Mouse (Mus musculus): ENCODE data around the gene Strn4. TPM values are rescaled to one million over a fixed set of nuclear protein-coding genes. Genes with fewer than 3 reads are reported as not detected.

The Strn4 gene
- total RNA-seq, 2 experiments from 2014 or later = 62.0 to 71.1 TPM

GRCm38 (mm10) chr7:16809739-16810138, 6.0 kb upstream of the Strn4 start:
- peak; percentile 77 for ATAC-seq (replicated peaks; ENCODE audit: low FRiP score, low TSS enrichment, poor library complexity, severe bottlenecking)

- no peak for ATAC-seq (replicated peaks; ENCODE audit: low FRiP score, low TSS enrichment, poor library complexity, severe bottlenecking)
These were observed 5.2 kb upstream of the Strn4 start for GRCm38 (mm10) chr7:16810399-16810919.

- no peak for ATAC-seq (replicated peaks; ENCODE audit: low FRiP score, low TSS enrichment, poor library complexity, severe bottlenecking)
These were observed 4.6 kb upstream of the Strn4 start for GRCm38 (mm10) chr7:16810920-16811648.

DNA sequence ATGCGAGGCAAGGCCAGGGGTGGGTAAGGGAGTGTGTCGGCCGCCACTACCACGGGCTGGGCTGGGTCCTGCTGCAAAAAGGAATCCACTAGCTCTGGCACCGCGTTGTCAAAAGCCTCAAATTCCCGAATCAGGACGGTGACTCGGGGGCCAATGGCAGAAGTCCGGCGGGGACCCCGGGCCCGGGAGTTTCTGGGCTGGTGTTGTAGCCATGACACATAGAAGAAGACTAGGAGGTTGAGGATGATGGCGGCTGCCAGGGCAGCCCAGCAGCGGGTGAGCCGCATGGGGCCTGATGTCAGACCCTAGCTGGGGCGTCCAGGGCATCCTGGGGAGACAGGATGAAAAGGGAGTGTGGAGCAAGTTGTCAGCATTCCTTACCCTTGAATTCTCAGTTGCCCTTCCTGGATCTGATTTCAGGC, 4.0 kb upstream of the Strn4 start:
- no peak for ATAC-seq (replicated peaks; ENCODE audit: low FRiP score, low TSS enrichment, poor library complexity, severe bottlenecking)

GRCm38 (mm10) chr7:16812505-16812904, 3.2 kb upstream of the Strn4 start:
- no peak for ATAC-seq (replicated peaks; ENCODE audit: low FRiP score, low TSS enrichment, poor library complexity, severe bottlenecking)

- ATAC-seq (replicated peaks; ENCODE audit: low FRiP score, low TSS enrichment, poor library complexity, severe bottlenecking) = no peak
These were observed 387 bp downstream of the Strn4 start for GRCm38 (mm10) chr7:16816078-16816474.

- ATAC-seq (replicated peaks; ENCODE audit: low FRiP score, low TSS enrichment, poor library complexity, severe bottlenecking) = no peak
These were observed 910 bp downstream of the Strn4 start, which contains the start of gene Fkrp for GRCm38 (mm10) chr7:16816475-16817122. Gene Fkrp (minus strand): TSS chr7:16816732.

- no peak for ATAC-seq (replicated peaks; ENCODE audit: low FRiP score, low TSS enrichment, poor library complexity, severe bottlenecking)
These were observed 2.0 kb downstream of the Strn4 start for GRCm38 (mm10) chr7:16817693-16818092.

DNA sequence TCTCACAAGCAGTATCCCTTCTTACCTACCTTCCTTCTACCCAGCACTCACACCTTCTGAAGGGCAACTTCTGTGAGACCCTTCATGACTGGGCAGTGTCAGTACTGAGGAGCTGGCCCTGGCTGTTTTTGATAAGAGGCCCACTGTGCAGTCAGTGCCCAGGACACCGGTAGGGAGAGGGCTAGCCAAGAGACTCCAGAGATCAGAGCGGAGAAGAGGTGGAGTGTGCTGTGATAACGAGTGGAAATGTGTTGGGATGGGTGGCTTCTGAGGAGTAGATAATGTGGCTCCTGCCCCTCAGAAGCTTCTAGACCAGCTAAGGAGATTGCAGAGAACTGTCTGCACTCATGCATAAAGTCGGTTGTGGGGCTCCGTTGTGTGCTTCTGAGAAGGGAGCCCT, 4.1 kb downstream of the Strn4 start:
- peak; percentile 83 for ATAC-seq (replicated peaks; ENCODE audit: low FRiP score, low TSS enrichment, poor library complexity, severe bottlenecking)

- ATAC-seq (replicated peaks; ENCODE audit: low FRiP score, low TSS enrichment, poor library complexity, severe bottlenecking) = no peak; the same call in 1 of the 2 replicates
These were observed 4.6 kb downstream of the Strn4 start for GRCm38 (mm10) chr7:16820271-16820763.

GRCm38 (mm10) chr7:16821091-16821490, 5.4 kb downstream of the Strn4 start:
- no peak for ATAC-seq (replicated peaks; ENCODE audit: low FRiP score, low TSS enrichment, poor library complexity, severe bottlenecking)

DNA sequence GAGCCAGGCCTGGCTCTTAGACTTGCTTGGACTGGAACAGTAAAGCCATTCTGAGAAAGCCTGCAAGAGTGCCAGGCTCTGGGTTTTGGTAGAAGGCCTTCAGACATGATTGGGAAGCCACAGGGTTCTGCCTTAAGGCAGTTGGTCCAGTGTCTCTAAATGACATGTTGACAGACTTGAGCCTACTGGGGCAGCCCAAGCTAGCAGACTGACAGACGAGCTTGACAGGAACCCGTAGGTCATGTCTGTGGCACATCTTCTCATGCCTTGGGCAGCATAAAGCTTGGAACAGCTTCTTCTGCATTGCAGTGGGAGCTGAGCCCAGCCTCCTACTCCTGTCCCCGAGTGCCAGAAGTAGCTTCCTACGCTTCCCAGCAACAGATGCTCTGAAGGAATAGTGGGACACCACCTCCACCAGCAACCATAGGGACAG, 6.0 kb downstream of the Strn4 start:
- ATAC-seq (replicated peaks; ENCODE audit: low FRiP score, low TSS enrichment, poor library complexity, severe bottlenecking) = no peak

GRCm38 (mm10) chr7:16823734-16824133, 8.0 kb downstream of the Strn4 start:
- ATAC-seq (replicated peaks; ENCODE audit: low FRiP score, low TSS enrichment, poor library complexity, severe bottlenecking) = no peak

DNA sequence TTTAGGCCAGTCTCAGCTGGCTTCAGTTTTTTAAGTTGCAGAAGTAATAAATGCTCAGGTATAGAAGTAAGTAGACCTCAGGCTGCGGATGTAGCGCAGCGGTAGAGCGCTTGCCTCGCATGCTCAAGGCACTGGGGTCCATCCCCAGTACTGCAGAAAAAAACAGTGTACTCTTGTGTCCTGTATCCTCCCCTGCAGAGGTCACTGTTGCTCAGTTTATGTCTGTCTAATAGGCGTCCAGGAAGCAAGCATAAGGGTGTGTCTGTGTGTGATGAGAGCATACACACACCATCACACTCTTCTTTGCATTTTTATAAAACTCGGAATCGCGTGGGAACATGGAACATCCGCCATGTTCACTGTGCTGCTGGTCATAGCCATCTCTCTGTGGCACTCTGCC, 10.1 kb downstream of the Strn4 start:
- peak; percentile 69 for ATAC-seq (replicated peaks; ENCODE audit: low FRiP score, low TSS enrichment, poor library complexity, severe bottlenecking)

GRCm38 (mm10) chr7:16826571-16826970, 10.9 kb downstream of the Strn4 start:
- ATAC-seq (replicated peaks; ENCODE audit: low FRiP score, low TSS enrichment, poor library complexity, severe bottlenecking) = no peak

- ATAC-seq (replicated peaks; ENCODE audit: low FRiP score, low TSS enrichment, poor library complexity, severe bottlenecking) = no peak
These were observed 11.6 kb downstream of the Strn4 start for GRCm38 (mm10) chr7:16827274-16827673.

DNA sequence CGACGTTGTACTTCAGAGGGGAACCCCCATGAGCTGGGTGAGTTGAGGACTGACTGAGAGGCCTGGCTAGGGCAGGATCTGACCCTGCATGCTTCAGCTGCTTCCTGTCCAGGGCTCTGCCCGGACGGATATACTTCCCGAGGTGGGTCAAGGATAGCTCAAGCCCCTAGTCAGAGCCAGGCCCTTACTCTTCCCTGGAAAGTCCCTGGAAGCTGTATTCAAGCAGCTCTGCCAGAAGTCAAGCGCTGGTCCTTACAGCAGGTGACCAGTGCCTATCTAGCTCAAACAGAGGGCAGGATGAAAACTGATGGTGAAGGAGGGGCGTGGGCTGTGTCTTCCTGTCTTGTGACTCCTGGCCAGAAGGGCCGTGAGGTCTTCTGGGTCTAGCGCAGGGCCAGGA, 14.8 kb downstream of the Strn4 start:
- no peak for ATAC-seq (replicated peaks; ENCODE audit: low FRiP score, low TSS enrichment, poor library complexity, severe bottlenecking)

GRCm38 (mm10) chr7:16837916-16838803, 22.5 kb downstream of the Strn4 start:
- no peak for ATAC-seq (replicated peaks; ENCODE audit: low FRiP score, low TSS enrichment, poor library complexity, severe bottlenecking)

DNA sequence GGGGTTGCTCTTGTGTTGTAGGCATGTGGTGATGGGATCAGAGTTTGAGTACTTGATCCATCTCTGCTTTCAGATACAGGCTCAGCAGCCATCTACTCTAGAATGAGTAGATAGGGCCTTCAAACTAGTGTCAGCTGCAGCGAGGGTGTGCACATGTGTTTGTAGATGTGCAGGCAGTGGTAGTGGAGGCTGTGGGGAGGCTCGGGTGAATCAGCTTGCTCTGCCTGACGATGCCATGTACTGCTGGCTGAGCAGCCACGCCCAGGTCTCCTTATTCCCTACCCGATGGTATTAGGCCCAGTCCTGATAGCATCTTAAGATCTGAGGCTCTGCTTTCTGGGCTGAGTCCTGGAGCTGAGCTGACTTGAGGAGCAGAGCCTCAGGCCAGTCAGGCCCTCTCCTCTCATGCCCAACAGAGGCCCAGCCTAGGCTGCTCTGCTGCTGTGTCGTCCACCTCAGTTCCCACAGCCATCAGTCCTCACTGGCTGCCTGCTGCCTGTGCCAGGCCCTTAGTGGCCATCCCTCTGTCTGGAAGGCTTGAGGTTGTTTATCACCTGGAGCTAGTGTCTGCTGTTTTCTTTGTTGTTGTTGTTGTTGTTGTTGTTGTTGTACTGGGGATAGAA, 23.2 kb downstream of the Strn4 start:
- no peak for ATAC-seq (replicated peaks; ENCODE audit: low FRiP score, low TSS enrichment, poor library complexity, severe bottlenecking)
